Mouse (Mus musculus) skeletal muscle tissue, adult 2 months (tissue): ENCODE data around the gene Nradd.

Source experiments
- DNase-seq: peaks from one replicate; pipeline ENCODE4 v3.0.0-alpha.2; 2012; ENCODE audit warnings: low read depth, low spot score

Nradd gene

GRCm38 (mm10) chr9:110624361-110625166 lies at the start of gene Nradd:
Nradd (minus strand) TSS chr9:110624452.
- peak; percentile 85 for DNase-seq

- no peak for DNase-seq
Observed at GRCm38 (mm10) chr9:110673107-110673752, 49.0 kb upstream of the Nradd start.

- no peak for DNase-seq
Observed at GRCm38 (mm10) chr9:110672462-110673106, 48.3 kb upstream of the Nradd start.

- no peak for DNase-seq
Observed at GRCm38 (mm10) chr9:110669785-110670184, 45.5 kb upstream of the Nradd start.

DNA sequence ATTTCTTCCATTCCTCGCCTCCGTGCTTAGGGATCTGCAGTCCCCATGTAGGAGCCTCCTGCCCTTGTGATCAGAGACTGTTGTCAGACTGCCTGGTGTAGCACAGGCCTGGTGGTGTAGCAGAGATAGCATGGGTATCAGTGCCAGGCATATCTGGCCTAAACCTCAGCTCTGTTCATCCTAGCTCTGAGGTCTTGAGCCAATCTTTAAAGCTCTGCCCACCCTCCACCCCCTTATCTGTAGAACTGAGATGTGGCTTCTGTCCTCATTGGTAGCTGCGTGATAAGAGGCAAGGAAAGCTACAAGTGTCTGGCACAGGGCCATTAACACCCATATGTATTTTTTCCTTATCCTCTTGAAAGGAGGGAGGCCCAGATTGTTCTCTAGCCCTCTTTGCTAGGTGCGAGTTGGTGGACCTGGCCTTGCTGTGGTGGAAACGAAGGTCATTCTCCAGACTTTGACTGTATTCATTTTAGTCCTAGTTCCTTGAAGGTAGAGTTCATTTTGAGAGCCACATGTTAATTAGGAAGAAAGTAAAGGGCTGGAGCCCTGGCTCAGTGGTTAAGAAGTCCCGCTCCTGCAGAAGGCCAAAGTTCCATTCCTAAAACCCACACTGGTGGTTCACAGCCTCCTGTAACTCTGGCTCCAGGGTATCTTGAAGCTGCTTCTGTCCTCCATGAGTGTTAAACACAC lies 44.5 kb upstream of the Nradd start:
- no peak for DNase-seq

GRCm38 (mm10) chr9:110667219-110667836 lies 43.1 kb upstream of the Nradd start:
- DNase-seq, result peak; percentile 54

- DNase-seq, result no peak
Observed at GRCm38 (mm10) chr9:110666374-110666773, 42.1 kb upstream of the Nradd start.

GRCm38 (mm10) chr9:110665912-110666311 lies 41.7 kb upstream of the Nradd start:
- no peak for DNase-seq

DNA sequence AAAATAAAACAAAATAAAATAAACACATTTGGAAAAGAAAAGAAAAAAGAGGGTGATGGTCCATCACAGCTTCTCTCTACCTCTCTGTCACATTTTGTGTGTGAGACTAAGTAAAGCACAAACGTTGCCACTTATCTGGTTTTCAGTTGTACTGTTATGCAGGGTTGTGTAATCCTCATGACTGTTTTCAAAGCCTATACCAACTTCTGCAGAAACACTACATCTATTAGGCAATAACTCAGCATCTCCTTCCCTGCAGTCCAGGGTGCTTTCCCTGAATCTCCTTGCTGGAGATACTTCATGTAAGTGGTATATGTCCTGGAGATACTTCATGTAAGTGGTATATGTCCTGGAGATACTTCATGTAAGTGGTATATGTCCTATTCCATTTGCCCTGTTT lies 38.6 kb upstream of the Nradd start:
- no peak for DNase-seq

DNA sequence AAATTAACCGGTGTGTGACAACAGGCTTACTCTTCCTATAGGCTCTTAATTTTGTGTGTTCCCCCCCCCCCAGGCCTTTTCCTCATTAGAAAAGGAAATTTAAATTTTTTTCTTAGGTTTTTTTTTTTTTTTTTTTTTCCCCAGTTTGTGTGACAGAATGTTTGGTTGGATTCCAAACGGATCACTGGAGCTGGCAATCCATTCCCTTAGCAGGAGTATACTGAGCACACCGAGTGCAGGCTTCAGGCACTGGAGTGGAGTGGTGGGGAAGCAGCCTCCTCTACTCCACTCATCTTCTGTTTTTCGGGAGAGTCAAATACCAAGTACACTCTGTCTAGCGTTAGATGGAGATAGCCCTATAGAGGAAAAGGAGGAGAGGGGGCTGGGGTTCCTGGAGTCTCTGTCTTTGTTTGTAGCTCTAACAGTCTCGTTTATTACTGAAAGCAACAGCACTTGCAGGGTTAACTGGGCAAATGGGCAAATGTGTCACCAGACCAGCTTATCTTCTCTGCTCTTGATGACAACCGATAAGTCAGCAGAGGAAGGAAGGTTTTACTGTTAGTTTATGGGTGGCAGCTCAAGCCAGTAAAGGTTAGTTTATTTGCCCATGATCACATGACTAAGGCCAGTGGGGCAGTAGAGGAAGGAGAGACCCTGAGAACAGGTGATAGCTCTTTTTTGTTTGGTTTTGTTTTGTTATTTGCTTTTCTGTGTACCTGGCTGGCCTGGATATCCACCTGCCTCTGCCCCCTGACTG lies 36.8 kb upstream of the Nradd start:
- no peak for DNase-seq

DNA sequence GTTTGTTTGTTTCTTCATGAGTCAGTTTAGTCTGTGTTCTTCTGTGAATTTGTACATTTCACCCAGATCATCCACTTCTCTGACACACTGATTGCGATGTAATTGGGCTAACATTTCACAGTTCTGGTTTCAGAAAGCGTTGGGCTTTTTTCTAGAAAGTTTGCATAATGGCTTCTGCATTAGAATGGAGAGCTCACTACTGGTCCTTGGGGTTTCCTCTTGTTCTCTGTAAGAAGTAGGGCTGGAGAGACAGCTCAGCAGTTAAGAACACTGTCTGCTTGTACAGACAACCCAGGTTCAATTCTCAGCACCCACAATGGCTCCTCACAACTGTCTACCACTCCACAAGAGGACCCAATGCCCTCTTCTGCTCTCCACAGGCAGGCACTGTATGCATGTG lies 36.0 kb upstream of the Nradd start:
- DNase-seq, result no peak

GRCm38 (mm10) chr9:110659521-110659920 lies 35.3 kb upstream of the Nradd start:
- DNase-seq, result no peak

- peak; percentile 70 for DNase-seq
Observed at GRCm38 (mm10) chr9:110657474-110658078, 33.3 kb upstream of the Nradd start.

DNA sequence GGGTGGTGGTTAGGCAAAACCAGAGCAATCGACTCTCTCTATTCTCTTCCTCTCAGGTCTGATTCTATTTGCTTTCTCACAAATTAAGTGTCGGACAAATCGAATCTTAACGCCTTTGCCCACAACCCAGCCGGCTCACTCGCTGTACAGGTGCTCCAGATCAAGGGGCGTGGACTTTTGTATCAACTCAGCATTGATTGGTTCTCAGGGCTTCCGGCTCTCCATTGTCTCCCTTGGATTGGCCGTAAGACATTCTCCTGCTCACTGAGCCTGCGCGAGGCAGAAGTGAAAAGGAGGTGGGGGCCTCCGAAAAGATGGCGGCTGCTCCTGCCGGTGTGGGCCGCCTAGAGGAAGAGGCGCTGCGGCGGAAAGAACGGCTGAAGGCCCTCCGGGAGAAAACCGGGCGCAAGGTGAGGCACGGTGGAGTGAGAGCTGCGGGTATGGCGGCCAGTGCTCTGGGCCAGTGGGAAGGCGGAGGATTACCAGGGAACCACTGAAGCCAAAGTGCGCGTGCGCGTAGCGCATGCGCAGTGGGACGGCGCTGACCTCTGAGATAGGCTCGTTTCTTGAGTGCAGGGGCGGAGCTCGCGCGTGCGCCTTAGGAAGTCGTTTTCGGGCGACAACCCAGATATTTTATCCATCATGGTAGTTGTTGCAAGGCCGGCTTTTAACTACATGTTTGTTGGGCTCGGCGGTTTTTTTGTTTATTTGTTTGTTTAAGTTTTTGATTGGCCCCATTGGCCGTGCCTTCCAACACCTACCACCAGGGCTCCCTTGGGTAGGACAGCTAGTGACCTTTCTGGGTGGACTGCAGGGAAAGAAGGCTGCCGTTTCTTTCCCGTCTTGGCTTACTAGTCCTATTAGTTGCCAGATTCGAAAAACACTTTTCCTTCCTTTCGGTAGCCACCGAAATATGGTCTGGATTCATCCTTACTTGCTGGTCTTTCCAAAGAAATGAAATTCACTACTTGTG lies 32.3 kb upstream of the Nradd start, which contains the start of gene Ccdc12:
TSS of gene Ccdc12 (plus strand) at position 255 of the 973 bp plus-strand sequence.
- DNase-seq, result peak; percentile 98

GRCm38 (mm10) chr9:110655651-110656007 lies 31.4 kb upstream of the Nradd start:
- no peak for DNase-seq

DNA sequence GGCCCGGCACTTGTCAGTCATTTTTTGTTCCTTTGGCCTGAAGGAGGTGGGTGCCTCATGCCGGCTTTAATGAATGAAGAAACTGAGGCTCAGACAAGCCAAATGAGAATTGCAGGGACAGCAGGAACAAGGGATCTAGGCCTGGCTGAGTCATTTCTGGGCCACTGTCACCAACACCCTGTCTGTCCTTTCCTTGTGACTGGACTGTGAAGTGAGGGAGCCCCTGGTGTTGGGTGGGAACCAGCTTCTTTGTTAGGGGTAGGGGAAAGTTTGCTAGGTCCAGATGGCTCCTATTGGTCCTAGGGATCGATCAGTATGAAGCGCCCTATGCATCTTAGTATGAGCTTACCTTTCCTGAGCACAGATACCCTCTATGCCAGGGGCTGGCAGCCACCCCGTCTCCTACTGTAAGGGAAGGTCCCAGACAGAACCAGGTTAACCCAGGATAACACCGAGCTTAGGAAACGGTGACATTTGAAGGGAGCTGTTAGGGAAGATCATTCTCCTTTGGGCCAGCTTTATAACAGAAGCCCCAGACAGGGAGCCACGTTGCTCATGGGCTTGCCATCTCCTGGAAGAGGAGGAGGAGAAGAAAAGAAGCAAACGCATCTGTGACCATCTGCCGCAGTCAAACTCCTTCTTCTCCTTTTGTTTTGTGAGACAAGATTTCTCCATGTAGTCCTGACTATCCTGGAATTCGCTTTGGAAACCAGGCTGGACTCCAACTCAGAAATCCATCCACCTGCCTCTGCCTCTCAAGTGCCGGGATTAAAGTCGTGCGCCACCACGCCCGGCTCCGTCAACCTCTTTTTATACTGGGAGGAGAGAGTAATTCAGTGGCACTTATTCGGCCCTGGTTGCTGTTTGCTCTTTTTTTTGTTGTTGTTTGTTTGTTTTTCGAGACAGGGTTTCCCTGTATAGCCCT lies 30.7 kb upstream of the Nradd start:
- DNase-seq, result no peak

- peak; percentile 91 for DNase-seq
Observed at GRCm38 (mm10) chr9:110653655-110654461, 29.6 kb upstream of the Nradd start, which contains the start of gene Nbeal2. Nbeal2 (minus strand) TSS chr9:110654161.
